Mouse (Mus musculus) neural tube, embryonic 12.5 days (tissue): ENCODE results near the gene Trank1. TPM values are rescaled to one million over a fixed set of nuclear protein-coding genes. Genes with fewer than 3 reads are reported as not detected.

Experiments
- ATAC-seq: fragments of 200-750 bp; cut with Nextera tagmentation; 2 replicates; pipeline ENCODE4 v1.8.0; 2017; ENCODE audit warnings: low read depth, mild to moderate bottlenecking, moderate TSS enrichment, moderate library complexity; ENCODE audit not compliant: low FRiP score
- H3K27ac ChIP-seq: fragments of 300-500 bp; sonication (generic); 2 replicates; pipeline ENCODE4 v1.5.1; 2016
- H3K27me3 ChIP-seq: fragments of 300-500 bp; sonication (generic); replicated peaks from 2 replicates; pipeline ENCODE4 v1.6.1; 2016; ENCODE audit warnings: mild to moderate bottlenecking
- H3K36me3 ChIP-seq: fragments of 300-500 bp; sonication (generic); 2 replicates; pipeline ENCODE4 v1.6.1; 2016; ENCODE audit warnings: mild to moderate bottlenecking
- H3K4me1 ChIP-seq: fragments of 300-500 bp; sonication (generic); 2 replicates; pipeline ENCODE4 v1.6.1; 2016
- H3K4me2 ChIP-seq: fragments of 300-500 bp; sonication (generic); replicated peaks from 2 replicates; pipeline ENCODE4 v1.6.1; 2016; ENCODE audit warnings: mild to moderate bottlenecking
- H3K4me3 ChIP-seq: fragments of 300-500 bp; sonication (generic); 2 replicates; pipeline ENCODE4 v1.5.1; 2016
- H3K9ac ChIP-seq: fragments of 300-500 bp; sonication (generic); 2 replicates; pipeline ENCODE4 v1.6.1; 2016; ENCODE audit warnings: mild to moderate bottlenecking
- H3K9me3 ChIP-seq: fragments of 300-500 bp; sonication (generic); 2 replicates; pipeline ENCODE4 v1.6.1; 2016; ENCODE audit warnings: mild to moderate bottlenecking
- WGBS: fragments of 180-500 bp; shearing (Covaris S2); methylation state at CpG from one replicate; pipeline ENCODE4 v1.1.7; 2016; 5-methylcytosine and 5-hydroxymethylcytosine counted together
- polyA plus RNA-seq: library from polyadenylated mRNA; unstranded; fragments of >200 nt; fragmentation: Nextera tagmentation; extraction: Ambion mirVana; gene quantifications from 2 replicates; pipeline ENCODE4 v1.2.1, GENCODE M21; 2016

Gene Trank1
- polyA plus RNA-seq, 1 experiment from 2014 or later = 1.0 TPM

GRCm38 (mm10) chr9:111385526-111386491 lies 74.3 kb downstream of the Trank1 start:
- Histone ChIP-seq H3K27me3 (no peaks in the 10 kb centered on the region), H3K4me3 (no peak overlapping the region), H3K27ac (no peak overlapping the region), H3K4me1 (peaks cover 4% of the 10 kb centered on the region; the same call in 1 of the 2 replicates), H3K36me3 (no peaks in the 10 kb centered on the region), H3K9me3 (no peaks in the 10 kb centered on the region), H3K9ac (no peak overlapping the region), H3K4me2 (no peak overlapping the region)
- no peak for ATAC-seq
- 83% methylated on average over 5 of the region's 5 CpGs for WGBS

GRCm38 (mm10) chr9:111386569-111386968 lies 75.0 kb downstream of the Trank1 start:
- 79% methylated on average over 2 of the region's 2 CpGs for WGBS
- H3K4me3 ChIP-seq = no peak overlapping the region
- no peaks in the 10 kb centered on the region for H3K27me3 ChIP-seq
- H3K4me1 ChIP-seq = peaks cover 4% of the 10 kb centered on the region; the same call in 1 of the 2 replicates
- H3K9me3 ChIP-seq = no peaks in the 10 kb centered on the region
- no peak overlapping the region for H3K27ac ChIP-seq
- no peak overlapping the region for H3K4me2 ChIP-seq
- ATAC-seq = no peak
- H3K36me3 ChIP-seq = no peaks in the 10 kb centered on the region
- no peak overlapping the region for H3K9ac ChIP-seq

GRCm38 (mm10) chr9:111387576-111387975 lies 76.0 kb downstream of the Trank1 start:
- H3K27ac ChIP-seq = no peak overlapping the region
- no peak overlapping the region for H3K9ac ChIP-seq
- peaks cover 4% of the 10 kb centered on the region; the same call in 1 of the 2 replicates for H3K4me1 ChIP-seq
- H3K36me3 ChIP-seq = no peaks in the 10 kb centered on the region
- no peak for ATAC-seq
- H3K4me2 ChIP-seq = no peak overlapping the region
- H3K27me3 ChIP-seq = no peaks in the 10 kb centered on the region
- H3K4me3 ChIP-seq = no peak overlapping the region
- no peaks in the 10 kb centered on the region for H3K9me3 ChIP-seq
- WGBS = 91% methylated on average over 4 of the region's 4 CpGs

GRCm38 (mm10) chr9:111390016-111390415 lies 78.5 kb downstream of the Trank1 start:
- Histone ChIP-seq H3K36me3 (no peaks in the 10 kb centered on the region), H3K4me2 (no peak overlapping the region), H3K4me3 (no peak overlapping the region), H3K9ac (no peak overlapping the region), H3K4me1 (no peaks in the 10 kb centered on the region), H3K9me3 (no peaks in the 10 kb centered on the region), H3K27me3 (no peaks in the 10 kb centered on the region), H3K27ac (no peak overlapping the region)
- WGBS = 87% methylated on average over 9 of the region's 9 CpGs
- ATAC-seq = no peak

GRCm38 (mm10) chr9:111391036-111391435 lies 79.5 kb downstream of the Trank1 start:
- H3K36me3 ChIP-seq = no peaks in the 10 kb centered on the region
- H3K4me3 ChIP-seq = no peak overlapping the region
- H3K27me3 ChIP-seq = no peaks in the 10 kb centered on the region
- no peak overlapping the region for H3K9ac ChIP-seq
- WGBS = 87% methylated on average over 8 of the region's 8 CpGs
- no peaks in the 10 kb centered on the region for H3K9me3 ChIP-seq
- no peak for ATAC-seq
- no peak overlapping the region for H3K4me2 ChIP-seq
- no peaks in the 10 kb centered on the region for H3K4me1 ChIP-seq
- H3K27ac ChIP-seq = no peak overlapping the region

GRCm38 (mm10) chr9:111391926-111392442 lies 80.4 kb downstream of the Trank1 start:
- ATAC-seq = no peak
- no peaks in the 10 kb centered on the region for H3K27me3 ChIP-seq
- H3K9me3 ChIP-seq = no peaks in the 10 kb centered on the region
- no peak overlapping the region for H3K9ac ChIP-seq
- WGBS = 88% methylated on average over 18 of the region's 18 CpGs
- H3K4me3 ChIP-seq = no peak overlapping the region
- no peak overlapping the region for H3K27ac ChIP-seq
- H3K4me1 ChIP-seq = no peaks in the 10 kb centered on the region
- H3K36me3 ChIP-seq = no peaks in the 10 kb centered on the region
- H3K4me2 ChIP-seq = no peak overlapping the region

- no peak for ATAC-seq
- no peak overlapping the region for H3K4me3 ChIP-seq
- no peaks in the 10 kb centered on the region for H3K27me3 ChIP-seq
- H3K4me1 ChIP-seq = no peaks in the 10 kb centered on the region
- H3K27ac ChIP-seq = no peak overlapping the region
- 81% methylated on average over 5 of the region's 5 CpGs for WGBS
- no peak overlapping the region for H3K4me2 ChIP-seq
- no peaks in the 10 kb centered on the region for H3K36me3 ChIP-seq
- H3K9me3 ChIP-seq = no peaks in the 10 kb centered on the region
- no peak overlapping the region for H3K9ac ChIP-seq
These were observed 83.7 kb downstream of the Trank1 start for GRCm38 (mm10) chr9:111395265-111395664.

- H3K4me2 ChIP-seq = no peak overlapping the region
- no peaks in the 10 kb centered on the region for H3K36me3 ChIP-seq
- H3K4me3 ChIP-seq = no peak overlapping the region
- no peaks in the 10 kb centered on the region for H3K9me3 ChIP-seq
- H3K27ac ChIP-seq = no peak overlapping the region
- 90% methylated on average over 2 of the region's 2 CpGs for WGBS
- no peak for ATAC-seq
- H3K9ac ChIP-seq = no peak overlapping the region
- no peaks in the 10 kb centered on the region for H3K27me3 ChIP-seq
- no peaks in the 10 kb centered on the region for H3K4me1 ChIP-seq
These were observed 86.5 kb downstream of the Trank1 start for GRCm38 (mm10) chr9:111398059-111398458.

GRCm38 (mm10) chr9:111400089-111400488 lies 88.5 kb downstream of the Trank1 start:
- Histone ChIP-seq H3K36me3 (no peaks in the 10 kb centered on the region), H3K4me1 (no peaks in the 10 kb centered on the region), H3K27ac (no peak overlapping the region), H3K9ac (no peak overlapping the region), H3K4me3 (no peak overlapping the region), H3K27me3 (no peaks in the 10 kb centered on the region), H3K9me3 (no peaks in the 10 kb centered on the region), H3K4me2 (no peak overlapping the region)
- 90% methylated on average over 4 of the region's 4 CpGs for WGBS
- no peak for ATAC-seq

- Histone ChIP-seq H3K27ac (no peak overlapping the region), H3K9me3 (no peaks in the 10 kb centered on the region), H3K9ac (no peak overlapping the region), H3K4me2 (no peak overlapping the region), H3K27me3 (no peaks in the 10 kb centered on the region), H3K4me1 (no peaks in the 10 kb centered on the region), H3K4me3 (no peak overlapping the region), H3K36me3 (no peaks in the 10 kb centered on the region)
- ATAC-seq = no peak
- 92% methylated on average over 4 of the region's 4 CpGs for WGBS
These were observed 91.6 kb downstream of the Trank1 start for GRCm38 (mm10) chr9:111403159-111403558.

- Histone ChIP-seq H3K27ac (no peak overlapping the region), H3K9ac (no peak overlapping the region), H3K4me1 (no peaks in the 10 kb centered on the region), H3K4me3 (no peak overlapping the region), H3K9me3 (no peaks in the 10 kb centered on the region), H3K27me3 (no peaks in the 10 kb centered on the region), H3K4me2 (no peak overlapping the region), H3K36me3 (no peaks in the 10 kb centered on the region)
- WGBS = 84% methylated on average over 12 of the region's 12 CpGs
- no peak for ATAC-seq
These were observed 93.0 kb downstream of the Trank1 start for GRCm38 (mm10) chr9:111404346-111405079.

GRCm38 (mm10) chr9:111405080-111405428 lies 93.5 kb downstream of the Trank1 start:
- H3K4me3 ChIP-seq = no peak overlapping the region
- H3K27me3 ChIP-seq = no peaks in the 10 kb centered on the region
- no peak overlapping the region for H3K27ac ChIP-seq
- WGBS = 89% methylated on average over 6 of the region's 6 CpGs
- no peaks in the 10 kb centered on the region for H3K36me3 ChIP-seq
- H3K9me3 ChIP-seq = no peaks in the 10 kb centered on the region
- ATAC-seq = no peak
- H3K4me2 ChIP-seq = no peak overlapping the region
- H3K9ac ChIP-seq = no peak overlapping the region
- H3K4me1 ChIP-seq = no peaks in the 10 kb centered on the region
